Mouse (Mus musculus): ENCODE measurements around the gene Parp2. TPM values are rescaled to one million over a fixed set of nuclear protein-coding genes. Genes with fewer than 3 reads are reported as not detected.
"Not testable (repeated sequence)": the region's sequence is repeated elsewhere in the genome, so short reads cannot be mapped to it uniquely, and the experiment has no call there.

Gene Parp2
- polyA plus RNA-seq, 1 experiment from 2014 or later = 49.0 TPM

DNA sequence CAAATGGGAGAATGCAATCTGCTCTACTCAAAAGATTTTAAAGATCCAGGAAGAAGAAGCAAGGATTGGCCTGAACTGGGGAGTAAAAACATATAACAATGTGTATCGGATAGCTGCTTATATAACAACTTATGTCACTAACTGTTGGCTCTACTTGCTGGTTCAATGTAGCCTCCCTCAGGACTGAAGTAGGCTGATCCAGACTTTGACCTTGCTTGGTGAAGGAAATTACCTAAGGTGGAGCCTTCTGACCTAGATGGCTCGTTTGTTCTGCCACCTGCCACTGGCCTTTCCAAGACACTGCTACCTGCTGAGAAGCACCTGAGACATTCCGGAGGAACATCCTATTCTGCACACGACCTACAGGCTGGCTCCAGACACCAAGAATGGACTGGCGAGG is 48.1 kb downstream of the Parp2 start:
- ATAC-seq (replicated peaks; ENCODE audit: low FRiP score, low read depth) (no peak), DNase-seq (ENCODE audit: low spot score) (no peak)
- Histone ChIP-seq H3K4me2 (ENCODE audit: low read length) (no peak overlapping the region), H3K36me3 (ENCODE audit: insufficient read depth, low read length) (peaks cover 11% of the 10 kb centered on the region; the same call in 1 of the 2 replicates), H3K27ac (no peak overlapping the region), H3K9ac (ENCODE audit: low read depth, low read length) (no peak overlapping the region), H3K4me1 (replicated peaks; ENCODE audit: insufficient read depth, low read length) (no peaks in the 10 kb centered on the region), H3K27me3 (ENCODE audit: insufficient read depth, low read length) (no peaks in the 10 kb centered on the region), H3K4me3 (replicated peaks; ENCODE audit: low read depth, low read length) (no peak overlapping the region), H3K9me3 (replicated peaks; ENCODE audit: low read length) (no peaks in the 10 kb centered on the region)
- no peak for TF ChIP-seq CTCF (IDR thresholded peaks at IDR 0.05; ENCODE audit: low read depth)
- 83% methylated on average over 5 of the region's 5 CpGs for WGBS

DNA sequence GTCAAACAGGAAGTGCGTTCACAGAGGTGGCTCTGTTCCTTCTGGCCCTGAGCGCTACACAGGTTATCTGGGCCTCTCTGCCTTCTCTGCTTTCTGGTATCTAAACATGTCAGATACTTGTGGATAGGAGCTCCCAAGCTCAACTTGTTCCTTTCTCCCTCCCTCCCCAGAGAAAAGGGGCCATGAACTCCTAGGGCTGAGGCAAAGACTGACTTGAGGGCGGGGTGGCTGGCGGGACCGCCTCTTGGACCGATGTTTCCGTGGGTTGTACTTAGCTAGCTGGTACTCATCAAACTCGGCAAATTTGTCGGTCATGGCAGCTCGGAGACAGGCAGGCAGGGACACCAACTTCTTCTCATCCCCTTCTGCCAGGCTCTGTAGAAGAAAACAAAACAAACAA is 55.0 kb downstream of the Parp2 start:
- TF ChIP-seq CTCF (IDR thresholded peaks at IDR 0.05; ENCODE audit: low read depth) = no peak
- ATAC-seq (replicated peaks; ENCODE audit: low FRiP score, low read depth) (no peak), DNase-seq (ENCODE audit: low spot score) (no peak)
- no peaks in the 10 kb centered on the region for H3K27me3 ChIP-seq (ENCODE audit: insufficient read depth, low read length)
- no peak overlapping the region for H3K4me3 ChIP-seq (replicated peaks; ENCODE audit: low read depth, low read length)
- H3K4me1 ChIP-seq (replicated peaks; ENCODE audit: insufficient read depth, low read length) = no peaks in the 10 kb centered on the region
- 91% methylated on average over 10 of the region's 10 CpGs for WGBS
- H3K4me2 ChIP-seq (ENCODE audit: low read length) = no peak overlapping the region
- H3K9ac ChIP-seq (ENCODE audit: low read depth, low read length) = no peak overlapping the region
- no peaks in the 10 kb centered on the region for H3K9me3 ChIP-seq (replicated peaks; ENCODE audit: low read length)
- H3K27ac ChIP-seq = no peak overlapping the region
- 0 out of 2 replicates have a peak, but pooled peaks cover 7% of the 10 kb centered on the region for H3K36me3 ChIP-seq (ENCODE audit: insufficient read depth, low read length)

DNA sequence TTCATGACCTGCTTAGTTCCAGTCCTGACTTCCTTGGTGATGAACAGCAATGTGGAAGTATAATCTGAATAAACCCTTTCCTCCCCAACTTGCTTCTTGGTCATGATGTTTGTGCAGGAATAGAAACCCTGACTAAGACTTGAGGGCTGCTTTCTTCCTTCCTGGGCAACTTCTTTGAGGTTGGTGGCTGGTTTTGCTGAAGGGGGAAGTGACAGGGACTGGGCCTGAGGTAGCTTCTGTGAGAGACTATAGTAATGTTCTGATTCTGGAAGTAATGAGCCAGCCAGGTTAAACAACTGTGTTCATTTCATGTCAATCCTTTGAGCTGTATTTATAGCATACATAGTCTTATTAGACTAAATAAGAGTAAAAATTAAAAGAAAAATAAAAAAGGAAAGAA is 57.4 kb downstream of the Parp2 start:
- ATAC-seq (replicated peaks; ENCODE audit: low FRiP score, low read depth); H3K4me2 ChIP-seq (ENCODE audit: low read length); DNase-seq (ENCODE audit: low spot score); H3K36me3 ChIP-seq (ENCODE audit: insufficient read depth, low read length); H3K9ac ChIP-seq (ENCODE audit: low read depth, low read length); H3K27me3 ChIP-seq (ENCODE audit: insufficient read depth, low read length); H3K4me3 ChIP-seq (replicated peaks; ENCODE audit: low read depth, low read length); H3K4me1 ChIP-seq (replicated peaks; ENCODE audit: insufficient read depth, low read length); H3K9me3 ChIP-seq (replicated peaks; ENCODE audit: low read length); H3K27ac ChIP-seq: not testable (repeated sequence)

DNA sequence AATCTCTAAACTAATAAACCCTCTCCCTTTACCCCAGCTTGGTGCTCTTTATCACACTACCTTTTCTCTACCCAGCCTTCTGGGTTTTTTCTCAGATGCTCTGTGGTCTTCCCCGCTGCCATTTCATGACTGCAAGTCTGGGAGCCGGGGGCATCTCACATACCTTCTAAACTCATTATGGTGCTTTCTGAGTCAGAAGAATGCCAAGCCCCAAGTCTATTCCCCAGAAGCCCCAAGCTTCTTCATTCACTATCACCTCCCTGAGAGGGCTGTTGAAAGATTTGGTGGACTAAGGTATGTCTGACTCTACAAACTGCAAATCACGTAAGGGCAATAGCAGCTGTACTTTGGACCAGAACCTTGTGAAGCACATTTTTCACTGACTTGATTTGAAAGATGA is 59.3 kb downstream of the Parp2 start:
- 0 out of 2 replicates have a peak, but pooled peaks cover 7% of the 10 kb centered on the region for H3K36me3 ChIP-seq (ENCODE audit: insufficient read depth, low read length)
- WGBS = 87% methylated on average over 3 of the region's 3 CpGs
- H3K4me1 ChIP-seq (replicated peaks; ENCODE audit: insufficient read depth, low read length) = no peaks in the 10 kb centered on the region
- no peak overlapping the region for H3K27ac ChIP-seq
- no peaks in the 10 kb centered on the region for H3K27me3 ChIP-seq (ENCODE audit: insufficient read depth, low read length)
- DNase-seq (ENCODE audit: low spot score) (no peak), ATAC-seq (replicated peaks; ENCODE audit: low FRiP score, low read depth) (no peak)
- no peaks in the 10 kb centered on the region for H3K9me3 ChIP-seq (replicated peaks; ENCODE audit: low read length)
- H3K9ac ChIP-seq (ENCODE audit: low read depth, low read length) = no peak overlapping the region
- no peak overlapping the region for H3K4me3 ChIP-seq (replicated peaks; ENCODE audit: low read depth, low read length)
- TF ChIP-seq CTCF (IDR thresholded peaks at IDR 0.05; ENCODE audit: low read depth) = no peak
- no peak overlapping the region for H3K4me2 ChIP-seq (ENCODE audit: low read length)

DNA sequence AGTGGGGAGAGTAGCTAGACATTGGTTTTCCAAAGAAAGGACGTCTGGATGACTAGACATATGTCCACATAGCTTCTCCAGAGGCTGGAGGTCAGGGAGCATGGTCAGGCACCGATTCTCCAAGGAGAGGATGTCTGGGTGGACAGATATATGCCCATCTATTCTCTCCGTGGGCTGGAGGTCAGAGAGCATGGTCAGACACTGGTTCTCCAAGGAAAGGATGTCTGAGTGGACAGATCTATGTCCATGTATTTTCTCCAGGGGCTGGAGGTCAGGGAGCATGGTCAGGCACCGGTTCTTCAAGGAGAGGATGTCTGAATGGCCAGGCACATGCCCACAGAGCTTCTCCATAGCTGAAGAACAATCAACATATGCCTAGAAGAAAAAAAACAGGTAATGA is 60.6 kb downstream of the Parp2 start:
- WGBS = 69% methylated on average over 4 of the region's 4 CpGs
- H3K9ac ChIP-seq (ENCODE audit: low read depth, low read length) = no peak overlapping the region

DNA sequence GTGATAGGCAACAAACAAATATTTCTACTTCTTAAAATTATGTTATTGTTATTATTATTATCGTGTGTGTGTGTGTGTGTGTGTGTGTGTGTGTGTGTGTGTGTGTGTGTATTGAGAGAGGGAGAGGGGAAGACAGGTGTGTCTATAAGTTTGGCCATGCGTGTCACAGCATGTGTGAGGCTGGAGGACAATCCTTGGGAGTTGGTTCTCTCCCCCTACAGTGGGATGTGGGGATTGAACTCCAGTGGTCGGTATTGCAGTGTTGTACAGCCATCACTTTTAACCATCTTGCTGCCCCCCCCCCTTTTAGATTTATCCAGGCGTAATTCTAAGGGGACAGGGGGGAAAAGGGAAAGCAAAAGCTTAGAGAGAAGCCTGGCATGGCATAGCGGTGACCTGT is 61.0 kb downstream of the Parp2 start:
- no peak for ATAC-seq (replicated peaks; ENCODE audit: low FRiP score, low read depth)
- DNase-seq (ENCODE audit: low spot score) = no peak
- no peak for TF ChIP-seq CTCF (IDR thresholded peaks at IDR 0.05; ENCODE audit: low read depth)

More for the DNA sequence above, 60.6 kb downstream of the Parp2 start:
- Histone ChIP-seq H3K36me3 (ENCODE audit: insufficient read depth, low read length) (0 out of 2 replicates have a peak, but pooled peaks cover 3% of the 10 kb centered on the region), H3K4me1 (replicated peaks; ENCODE audit: insufficient read depth, low read length) (no peaks in the 10 kb centered on the region), H3K4me3 (replicated peaks; ENCODE audit: low read depth, low read length) (no peak overlapping the region), H3K9me3 (replicated peaks; ENCODE audit: low read length) (no peaks in the 10 kb centered on the region), H3K27ac (no peak overlapping the region), H3K27me3 (ENCODE audit: insufficient read depth, low read length) (no peaks in the 10 kb centered on the region), H3K4me2 (ENCODE audit: low read length) (no peak overlapping the region)
- no peak for TF ChIP-seq CTCF (IDR thresholded peaks at IDR 0.05; ENCODE audit: low read depth)
- ATAC-seq (replicated peaks; ENCODE audit: low FRiP score, low read depth) = no peak
- DNase-seq (ENCODE audit: low spot score) = no peak

More for the DNA sequence above, 61.0 kb downstream of the Parp2 start:
- Histone ChIP-seq H3K9ac (ENCODE audit: low read depth, low read length) (no peak overlapping the region), H3K9me3 (replicated peaks; ENCODE audit: low read length) (no peaks in the 10 kb centered on the region), H3K4me2 (ENCODE audit: low read length) (no peak overlapping the region), H3K4me1 (replicated peaks; ENCODE audit: insufficient read depth, low read length) (no peaks in the 10 kb centered on the region), H3K27ac (no peak overlapping the region), H3K27me3 (ENCODE audit: insufficient read depth, low read length) (no peaks in the 10 kb centered on the region), H3K36me3 (ENCODE audit: insufficient read depth, low read length) (0 out of 2 replicates have a peak, but pooled peaks cover 3% of the 10 kb centered on the region), H3K4me3 (replicated peaks; ENCODE audit: low read depth, low read length) (no peak overlapping the region)
- WGBS = 95% methylated on average over 5 of the region's 5 CpGs
